Mouse (Mus musculus) induced T-regulatory cell, adult 2 months (primary cell): Measurements from ENCODE around the gene Terb2.
"Not testable (repeated sequence)": the region's sequence is repeated elsewhere in the genome, so short reads cannot be mapped to it uniquely, and the experiment has no call there.

Experiments used
- DNase-seq: peaks from one replicate; pipeline ENCODE4 v3.0.0-alpha.2; 2012; ENCODE audit warnings: low read depth

The Terb2 gene

GRCm38 (mm10) chr2:122161542-122161941 is 24.5 kb upstream of the Terb2 start:
- DNase-seq = peak; percentile 63

- no peak for DNase-seq
These were observed 23.5 kb upstream of the Terb2 start for GRCm38 (mm10) chr2:122162529-122162928.

GRCm38 (mm10) chr2:122163430-122164195 is 22.5 kb upstream of the Terb2 start:
- peak; percentile 64 for DNase-seq

GRCm38 (mm10) chr2:122164293-122164692 is 21.8 kb upstream of the Terb2 start:
- peak; percentile 84 for DNase-seq

GRCm38 (mm10) chr2:122171292-122171691 is 14.8 kb upstream of the Terb2 start:
- DNase-seq = no peak

- DNase-seq = no peak
These were observed 13.9 kb upstream of the Terb2 start for GRCm38 (mm10) chr2:122172188-122172587.

DNA sequence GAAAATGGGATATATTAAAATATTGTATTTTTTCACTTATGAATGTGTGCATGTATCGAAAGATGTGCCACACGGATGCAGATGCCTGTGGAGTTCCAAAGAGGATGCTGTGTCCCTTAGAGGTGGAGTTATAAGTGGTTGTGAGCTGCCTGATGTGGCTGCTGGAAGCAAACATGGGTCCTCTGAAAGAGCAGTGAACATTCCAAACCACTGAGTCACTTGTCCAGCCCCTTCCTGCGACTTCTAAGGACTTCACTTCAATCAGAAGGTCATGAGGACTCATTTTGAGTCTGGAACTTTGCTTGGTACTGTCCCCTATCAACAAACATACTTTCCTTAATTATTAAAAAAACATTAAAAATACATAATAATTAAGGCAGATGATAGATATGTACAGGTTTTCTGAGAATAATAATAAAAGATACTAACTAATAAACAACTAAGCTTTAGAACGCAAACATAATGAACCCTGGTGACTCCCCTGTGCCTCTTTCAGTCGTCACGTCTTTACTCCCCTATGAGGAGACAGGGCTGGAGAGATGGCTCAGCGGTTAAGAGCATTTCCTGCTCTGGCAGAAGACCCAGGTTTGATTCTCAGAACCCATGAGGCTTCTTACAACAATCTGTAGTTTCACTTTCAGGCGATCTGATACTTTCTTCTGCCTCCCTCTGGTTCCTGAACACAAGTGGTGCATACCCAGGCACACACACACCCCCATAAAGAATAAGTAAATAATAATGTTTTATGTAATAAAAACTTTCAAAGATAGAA is 5.8 kb upstream of the Terb2 start:
- DNase-seq = peak; percentile 79

GRCm38 (mm10) chr2:122185086-122185485 is 986 bp upstream of the Terb2 start:
- DNase-seq = no peak

DNA sequence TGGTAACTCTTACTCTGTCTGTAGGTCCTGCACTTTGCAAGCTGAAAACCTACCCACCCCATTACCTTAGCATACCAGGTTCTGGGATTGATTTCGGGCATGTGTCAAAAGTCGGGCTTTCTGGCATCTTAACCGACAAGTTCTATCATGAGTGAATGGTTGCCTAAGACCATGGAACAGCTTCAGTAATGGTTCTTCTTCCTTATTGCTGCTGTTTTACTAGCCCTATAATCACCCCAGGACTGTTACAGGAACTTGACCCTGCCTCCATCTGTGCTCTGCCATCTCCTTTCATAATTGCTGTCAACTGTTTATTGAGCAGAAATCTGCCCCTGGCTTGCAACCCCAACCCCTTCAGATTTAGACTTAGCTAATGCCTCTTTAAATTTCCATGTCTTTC is 679 bp downstream of the Terb2 start:
- DNase-seq = no peak

DNA sequence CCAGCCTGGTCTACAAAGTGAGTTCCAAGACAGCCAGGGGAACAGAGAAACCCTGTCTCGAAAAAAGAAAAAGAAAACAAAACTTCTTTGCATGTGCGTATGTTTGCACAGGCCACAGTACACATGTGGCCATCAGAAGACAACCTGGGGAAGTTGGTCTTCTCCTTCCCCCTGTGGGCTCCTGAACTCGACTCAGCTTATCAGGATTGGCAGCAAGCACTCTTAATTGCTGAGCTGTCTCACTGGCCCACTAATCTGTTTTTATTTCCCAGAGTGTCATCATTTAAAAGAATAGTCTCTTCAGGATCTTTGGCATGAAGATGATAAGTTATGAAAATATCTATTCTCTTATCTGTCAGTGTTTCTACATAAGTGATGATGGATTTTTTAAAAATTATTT is 5.8 kb downstream of the Terb2 start:
- DNase-seq = no peak

DNA sequence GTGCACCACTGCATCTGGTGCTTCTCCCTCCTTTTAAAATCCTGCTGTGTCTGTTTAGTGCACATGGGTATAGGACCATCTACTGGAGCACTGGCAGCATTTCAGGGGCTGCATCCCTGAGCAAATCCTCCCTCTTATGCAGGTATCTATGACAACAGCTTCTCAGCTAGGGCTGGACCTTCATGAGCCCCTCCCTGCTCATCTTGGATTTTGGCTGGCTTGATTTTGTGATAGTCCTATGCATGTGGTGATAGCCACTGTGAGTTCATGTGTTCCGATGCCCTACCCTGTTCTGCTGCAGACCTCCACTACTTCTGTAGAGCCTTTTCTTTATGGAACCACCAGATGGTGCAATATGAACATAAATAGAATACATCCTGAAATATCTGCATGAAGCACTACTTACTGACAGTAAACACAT is 8.4 kb downstream of the Terb2 start:
- peak; percentile 67 for DNase-seq

DNA sequence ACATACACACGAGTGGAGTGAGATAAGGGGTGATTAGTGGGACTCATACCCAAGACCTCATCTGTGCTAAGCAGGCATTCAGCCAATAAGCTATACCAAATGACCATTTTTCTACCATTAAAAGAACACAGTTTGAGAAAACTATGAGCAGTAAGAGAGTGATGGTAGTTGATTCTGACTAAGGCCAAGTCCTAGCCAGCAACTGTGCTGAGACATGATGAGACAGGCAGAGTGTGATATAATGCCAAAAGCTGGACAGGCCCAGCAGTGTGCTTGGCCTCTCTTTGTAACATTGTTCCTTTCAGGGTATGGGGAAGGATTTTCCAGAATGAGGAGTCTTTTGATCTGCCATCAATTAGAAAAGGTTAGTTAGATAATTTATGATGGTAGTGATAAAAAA is 15.4 kb downstream of the Terb2 start:
- no peak for DNase-seq

DNA sequence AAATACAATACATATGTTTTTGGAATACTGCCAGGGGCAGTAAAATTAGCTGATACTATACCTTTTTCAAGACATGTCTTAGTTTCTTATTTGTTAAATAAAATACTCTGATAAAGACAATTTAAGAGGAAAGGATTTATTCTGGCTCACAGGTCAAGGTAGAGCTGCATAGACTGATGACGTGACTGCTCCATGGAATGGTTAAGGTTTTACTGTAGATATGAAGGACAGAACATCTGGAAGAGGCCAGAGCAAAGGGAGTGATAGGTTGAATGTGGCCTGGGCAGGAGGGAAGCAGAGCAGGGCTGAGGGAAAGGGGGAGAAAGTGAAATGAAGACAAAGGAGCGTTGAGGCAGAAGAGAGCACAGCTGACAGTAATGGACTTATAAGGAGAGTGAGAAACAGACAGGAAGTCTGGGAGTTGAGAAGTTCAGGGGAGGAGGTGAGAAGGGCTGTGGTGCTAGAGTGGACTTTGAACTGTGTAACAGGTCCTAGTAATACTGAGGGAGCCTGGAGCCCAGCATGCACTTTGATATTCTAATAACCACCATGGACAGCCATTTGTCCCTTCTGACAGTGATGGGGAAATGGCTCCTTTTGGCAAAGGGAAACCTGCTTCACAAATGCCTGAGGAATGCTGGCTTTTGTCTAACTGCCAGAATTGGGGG is 20.5 kb downstream of the Terb2 start:
- DNase-seq = no peak

DNA sequence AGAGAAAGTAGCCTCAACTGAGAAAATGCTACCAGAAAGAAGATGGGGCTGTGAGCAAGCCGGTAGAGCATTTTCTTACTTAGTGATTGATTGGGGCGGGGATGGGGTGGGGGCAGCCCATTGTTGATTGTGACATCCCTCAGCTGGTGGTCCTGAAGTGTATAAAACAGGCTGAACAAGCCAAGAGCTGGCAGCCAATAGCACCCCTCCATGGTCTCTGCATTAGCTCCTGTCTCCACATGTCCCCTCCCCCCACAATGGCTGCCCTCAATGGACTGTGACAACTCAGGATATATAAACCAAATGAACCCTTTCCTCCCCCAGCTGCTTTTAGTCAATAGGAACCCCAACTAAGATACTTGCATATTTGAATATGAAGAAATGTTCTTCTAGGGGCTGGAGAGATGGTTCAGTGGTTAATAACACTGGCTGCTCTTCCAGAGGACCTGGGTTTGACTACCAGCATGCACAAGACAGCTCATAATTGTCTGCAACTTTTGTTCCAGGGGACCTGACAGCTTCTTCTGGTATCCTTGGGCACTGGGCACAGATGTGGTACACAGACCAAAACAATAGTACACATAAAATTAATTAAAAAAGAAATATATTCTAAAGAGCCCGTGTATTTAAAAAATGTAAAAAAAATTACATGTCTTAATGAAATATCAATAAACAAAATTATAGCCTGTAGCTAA is 24.6 kb downstream of the Terb2 start:
- DNase-seq = no peak

GRCm38 (mm10) chr2:122217075-122217474 is 31.0 kb downstream of the Terb2 start:
- not testable (repeated sequence) for DNase-seq

DNA sequence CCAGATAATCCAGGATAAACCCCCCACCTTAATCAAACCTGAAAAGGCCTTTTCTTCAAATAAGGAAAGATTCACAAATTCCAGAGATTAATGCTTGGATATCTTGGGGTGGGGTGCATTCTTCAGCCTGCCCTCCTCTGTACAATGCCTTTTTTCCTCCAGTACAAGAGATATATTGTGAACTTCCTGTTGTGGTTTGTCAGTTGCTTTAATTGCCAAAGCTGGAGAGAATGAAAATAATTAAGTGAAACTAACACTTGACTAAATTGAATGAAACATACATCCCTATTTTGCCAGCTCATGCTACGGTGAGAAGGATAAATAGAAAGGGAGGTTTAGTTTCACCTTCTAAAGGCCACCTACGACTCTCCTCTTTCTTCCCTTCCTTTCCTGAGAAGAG is 32.2 kb downstream of the Terb2 start:
- no peak for DNase-seq

- DNase-seq = no peak
These were observed 35.3 kb downstream of the Terb2 start for GRCm38 (mm10) chr2:122221378-122221777.

DNA sequence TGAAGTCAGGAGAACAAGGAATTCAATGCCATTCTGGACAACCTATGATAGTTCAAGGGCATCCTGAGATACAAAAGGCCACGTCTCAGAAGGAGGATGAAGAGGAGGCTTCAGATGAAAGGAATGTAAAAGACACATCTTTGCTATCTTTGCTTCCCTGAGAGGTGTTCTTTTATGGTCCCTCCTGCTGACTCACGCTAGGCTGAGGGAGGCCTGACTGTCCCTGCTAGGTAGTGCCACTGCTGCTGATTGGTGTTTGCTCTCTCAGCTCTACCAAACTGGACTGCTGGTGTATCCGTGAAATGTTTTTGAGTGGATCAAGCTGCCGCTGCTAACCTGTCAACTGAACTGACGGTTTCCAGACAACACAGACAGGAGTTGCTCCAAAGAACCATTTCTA is 35.7 kb downstream of the Terb2 start:
- DNase-seq = no peak

GRCm38 (mm10) chr2:122222272-122222671 is 36.2 kb downstream of the Terb2 start:
- no peak for DNase-seq

GRCm38 (mm10) chr2:122223654-122224053 is 37.6 kb downstream of the Terb2 start:
- no peak for DNase-seq

GRCm38 (mm10) chr2:122230395-122230794 is 44.3 kb downstream of the Terb2 start:
- DNase-seq = no peak

DNA sequence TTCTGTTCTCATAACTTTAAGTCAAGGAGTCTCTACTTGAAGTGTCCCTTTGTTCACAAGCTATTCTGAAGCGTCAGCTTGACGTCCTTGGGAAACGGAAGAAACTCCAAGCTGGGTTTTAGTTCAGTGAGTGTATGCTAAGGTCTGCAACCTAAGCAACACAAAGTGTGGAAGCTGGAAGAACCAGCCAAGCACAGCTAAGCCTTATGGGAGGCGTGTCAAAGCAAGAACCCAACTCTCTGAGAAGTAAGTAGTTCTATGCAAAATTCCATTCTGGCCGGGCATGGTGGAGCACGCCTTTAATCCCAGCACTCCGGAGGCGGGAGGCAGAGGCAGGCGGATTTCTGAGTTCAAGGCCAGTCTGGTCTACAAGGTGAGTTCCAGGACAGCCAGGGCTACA is 45.5 kb downstream of the Terb2 start:
- no peak for DNase-seq
